Mouse (Mus musculus) heart, embryonic 13.5 days (tissue): ENCODE data around the gene Cdkal1. TPM values are rescaled to one million over a fixed set of nuclear protein-coding genes. Genes with fewer than 3 reads are reported as not detected.

ENCODE experiments used
- ATAC-seq: fragments of 200-750 bp; cut with Nextera tagmentation; 2 replicates; pipeline ENCODE4 v1.8.0; 2017; ENCODE audit warnings: moderate TSS enrichment; ENCODE audit not compliant: insufficient number of reproducible peaks, low FRiP score, low TSS enrichment; ENCODE audit errors: extremely low read depth
- H3K27ac ChIP-seq: fragments of 300-500 bp; sonication (generic); replicated peaks from 2 replicates; pipeline ENCODE4 v1.5.1; 2015; ENCODE audit warnings: moderate library complexity, mild to moderate bottlenecking, inconsistent platforms
- H3K27me3 ChIP-seq: fragments of 300-500 bp; sonication (generic); replicated peaks from 2 replicates; pipeline ENCODE4 v1.6.1; 2015; ENCODE audit warnings: mild to moderate bottlenecking, inconsistent platforms
- H3K36me3 ChIP-seq: fragments of 300-500 bp; sonication (generic); 2 replicates; pipeline ENCODE4 v1.6.1; 2015; ENCODE audit warnings: mild to moderate bottlenecking, inconsistent platforms
- H3K4me1 ChIP-seq: fragments of 300-500 bp; sonication (generic); 2 replicates; pipeline ENCODE4 v1.6.1; 2015; ENCODE audit warnings: inconsistent platforms
- H3K4me2 ChIP-seq: fragments of 300-500 bp; sonication (generic); 2 replicates; pipeline ENCODE4 v1.6.1; 2015; ENCODE audit warnings: inconsistent platforms, mild to moderate bottlenecking, moderate library complexity
- H3K4me3 ChIP-seq: fragments of 300-500 bp; sonication (generic); 2 replicates; pipeline ENCODE4 v1.5.1; 2015; ENCODE audit warnings: moderate library complexity, mild to moderate bottlenecking, inconsistent platforms
- H3K9ac ChIP-seq: fragments of 300-500 bp; sonication (generic); 2 replicates; pipeline ENCODE4 v1.6.1; 2015; ENCODE audit warnings: inconsistent platforms, mild to moderate bottlenecking, moderate library complexity
- H3K9me3 ChIP-seq: fragments of 300-500 bp; sonication (generic); 2 replicates; pipeline ENCODE4 v1.6.1; 2016; ENCODE audit warnings: inconsistent platforms
- WGBS: fragments of 180-500 bp; shearing (Covaris S2); methylation state at CpG from one replicate; pipeline ENCODE4 v1.1.7; 2015; ENCODE audit warnings: mixed read lengths; 5-methylcytosine and 5-hydroxymethylcytosine counted together
- polyA plus RNA-seq: library from polyadenylated mRNA; unstranded; fragments of >200 nt; fragmentation: Nextera tagmentation; extraction: Ambion mirVana; gene quantifications from 2 replicates; pipeline ENCODE4 v1.2.1, GENCODE M21; 2015

Gene Cdkal1
- polyA plus RNA-seq, 1 experiment from 2014 or later: 19.7 TPM

DNA sequence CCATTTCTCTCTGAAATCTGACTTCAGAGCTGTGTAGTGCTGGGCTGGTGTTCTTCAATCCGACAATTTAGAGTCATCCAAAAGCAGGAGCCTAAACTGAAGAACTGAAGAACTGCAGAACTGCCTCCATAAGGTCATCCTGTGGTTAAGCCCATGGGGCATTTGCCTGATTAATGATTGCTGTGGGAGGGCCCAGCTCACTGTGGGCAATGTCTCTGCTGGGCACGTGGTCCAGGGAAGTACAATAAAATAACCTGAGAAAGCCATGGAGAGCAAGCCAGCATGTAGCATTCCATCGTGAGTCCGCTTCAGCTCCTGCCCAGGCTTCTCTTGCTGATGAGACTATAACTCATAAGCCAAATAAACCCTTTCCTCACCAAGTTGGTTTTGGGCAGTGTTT is 202.1 kb downstream of the Cdkal1 start:
- Histone ChIP-seq H3K4me3 (no peak overlapping the region), H3K4me2 (no peak overlapping the region), H3K27me3 (no peaks in the 10 kb centered on the region), H3K9ac (no peak overlapping the region), H3K9me3 (no peaks in the 10 kb centered on the region), H3K4me1 (peaks cover 22% of the 10 kb centered on the region), H3K27ac (no peak overlapping the region), H3K36me3 (no peaks in the 10 kb centered on the region)
- 85% methylated on average over 4 of the region's 4 CpGs for WGBS
- ATAC-seq: no peak

DNA sequence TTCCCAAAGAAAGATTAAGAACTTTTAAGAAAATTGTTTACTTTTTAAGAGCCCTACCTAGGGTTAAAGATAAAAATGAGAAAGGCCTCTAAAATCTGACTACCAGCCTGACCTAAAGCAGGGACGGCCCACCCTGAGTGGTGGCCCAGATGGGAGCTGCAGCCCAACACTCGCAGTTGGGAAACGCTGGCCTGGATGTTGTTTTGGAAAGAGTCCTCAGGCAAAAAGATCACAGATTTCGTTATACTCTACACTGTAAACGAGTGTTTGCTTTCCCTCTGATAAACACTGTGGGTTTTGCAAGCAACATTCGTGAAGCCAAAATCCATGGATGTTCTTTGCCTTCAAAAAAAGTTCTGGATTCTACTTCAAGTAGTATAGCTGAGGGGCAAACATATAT is 202.7 kb downstream of the Cdkal1 start:
- H3K36me3 ChIP-seq: no peaks in the 10 kb centered on the region
- H3K27me3 ChIP-seq: no peaks in the 10 kb centered on the region
- no peaks in the 10 kb centered on the region for H3K9me3 ChIP-seq
- ATAC-seq: no peak
- H3K4me2 ChIP-seq: no peak overlapping the region
- 74% methylated on average over 6 of the region's 6 CpGs for WGBS
- H3K4me1 ChIP-seq: peaks cover 22% of the 10 kb centered on the region
- no peak overlapping the region for H3K4me3 ChIP-seq
- no peak overlapping the region for H3K27ac ChIP-seq
- no peak overlapping the region for H3K9ac ChIP-seq

DNA sequence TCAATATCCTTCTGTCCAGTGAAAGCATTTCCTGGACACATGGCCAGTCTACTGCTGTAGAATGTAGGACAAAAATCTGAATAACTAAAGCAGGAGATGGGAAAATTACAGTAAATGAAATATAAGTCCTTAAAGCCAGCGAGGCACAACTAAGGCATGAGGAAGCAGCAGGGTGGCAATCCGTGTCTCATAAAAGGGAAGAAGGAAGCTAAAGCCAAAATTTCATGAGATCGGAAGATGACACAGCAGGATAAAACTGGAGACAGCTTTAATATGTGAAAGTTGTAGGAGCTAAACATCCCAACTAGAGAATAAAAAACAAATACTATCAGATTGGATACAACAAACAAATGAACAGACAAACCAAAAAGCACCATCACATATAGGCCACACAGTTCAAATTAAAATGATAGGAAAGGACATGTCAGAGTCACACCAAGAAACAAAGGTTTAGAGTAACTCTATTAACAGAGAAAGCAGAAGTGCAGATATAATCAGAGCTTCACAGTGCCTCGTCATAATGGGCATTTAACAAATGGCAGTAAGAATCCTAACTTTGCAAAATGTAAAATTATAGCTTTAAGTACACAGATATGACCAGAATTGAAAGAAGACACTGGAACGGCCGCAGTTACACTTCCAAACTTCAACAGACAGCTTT is 204.8 kb downstream of the Cdkal1 start:
- H3K27ac ChIP-seq: no peak overlapping the region
- peaks cover 26% of the 10 kb centered on the region for H3K4me1 ChIP-seq
- H3K9me3 ChIP-seq: no peaks in the 10 kb centered on the region
- no peak overlapping the region for H3K9ac ChIP-seq
- no peak overlapping the region for H3K4me3 ChIP-seq
- no peaks in the 10 kb centered on the region for H3K36me3 ChIP-seq
- no peak overlapping the region for H3K4me2 ChIP-seq
- no peak for ATAC-seq
- H3K27me3 ChIP-seq: no peaks in the 10 kb centered on the region
- 85% methylated on average over 6 of the region's 6 CpGs for WGBS

DNA sequence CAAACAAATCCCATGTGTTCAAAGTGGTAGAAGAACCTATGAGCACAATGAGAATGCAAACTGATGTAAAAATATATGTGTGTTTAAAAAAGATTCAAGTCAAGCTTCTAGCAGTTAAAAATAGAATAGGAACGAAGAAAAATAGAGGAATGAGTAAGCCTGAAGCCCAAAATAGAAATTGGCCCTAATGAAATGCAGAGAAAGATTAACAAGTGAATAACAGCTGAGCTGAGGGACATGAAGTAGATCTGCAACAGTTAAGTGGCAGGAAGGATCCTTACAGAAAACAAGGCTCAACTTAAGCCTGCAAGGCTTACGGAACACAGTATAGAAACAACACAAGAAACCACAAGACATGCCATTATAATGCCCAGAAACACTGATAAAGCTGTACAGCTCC is 205.9 kb downstream of the Cdkal1 start:
- H3K9me3 ChIP-seq: no peaks in the 10 kb centered on the region
- no peaks in the 10 kb centered on the region for H3K27me3 ChIP-seq
- peak overlapping the region; percentile 51 for H3K27ac ChIP-seq
- ATAC-seq: no peak
- H3K4me1 ChIP-seq: peaks cover 34% of the 10 kb centered on the region
- no peak overlapping the region for H3K4me3 ChIP-seq
- no peaks in the 10 kb centered on the region for H3K36me3 ChIP-seq
- no peak overlapping the region for H3K9ac ChIP-seq
- WGBS: 37% methylated on average over 2 of the region's 2 CpGs
- no peak overlapping the region for H3K4me2 ChIP-seq

DNA sequence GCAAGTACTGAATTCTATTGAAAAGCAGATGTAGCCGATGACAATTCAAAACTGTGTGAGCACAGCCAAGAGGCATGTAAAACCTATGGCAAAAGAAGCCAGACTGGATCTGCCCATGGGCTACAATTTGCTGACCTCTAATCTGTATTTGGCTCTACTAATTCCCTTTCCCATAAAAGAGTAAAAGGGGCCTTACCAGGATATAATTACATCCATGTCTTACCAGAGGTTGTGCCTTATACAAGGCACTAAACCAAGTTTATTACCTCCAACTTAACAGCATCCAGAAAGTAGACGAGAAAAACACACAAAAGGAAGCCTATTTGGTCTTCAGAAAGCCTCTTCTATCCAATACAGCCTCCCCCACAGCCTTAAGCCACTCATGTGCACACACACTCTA is 213.2 kb downstream of the Cdkal1 start:
- no peak for ATAC-seq
- H3K9ac ChIP-seq: no peak overlapping the region
- 79% methylated on average over 2 of the region's 2 CpGs for WGBS

DNA sequence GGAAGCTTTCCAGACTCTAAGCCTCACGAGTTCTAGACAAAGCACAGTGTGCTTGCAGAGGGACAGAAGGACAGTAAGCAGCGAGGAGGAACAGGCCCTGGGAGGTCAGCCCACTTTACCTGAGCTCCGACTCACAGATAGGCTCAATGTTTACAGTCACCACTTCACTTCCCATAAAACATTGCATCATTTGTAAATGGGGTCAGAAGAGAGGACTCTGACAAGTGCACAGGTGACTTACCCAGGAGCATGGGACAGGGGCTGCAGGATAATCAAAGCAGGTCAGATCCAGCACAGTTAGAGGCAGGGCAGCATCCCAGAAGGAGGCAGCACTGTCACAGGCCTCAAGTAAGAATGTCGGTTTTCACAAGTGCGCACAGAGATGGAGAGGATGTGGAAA is 214.3 kb downstream of the Cdkal1 start:
- 69% methylated on average over 5 of the region's 5 CpGs for WGBS

More for the DNA sequence above, 213.2 kb downstream of the Cdkal1 start:
- H3K4me2 ChIP-seq: no peak overlapping the region
- no peaks in the 10 kb centered on the region for H3K9me3 ChIP-seq
- H3K36me3 ChIP-seq: no peaks in the 10 kb centered on the region
- H3K4me1 ChIP-seq: peaks cover 53% of the 10 kb centered on the region
- H3K27ac ChIP-seq: no peak overlapping the region
- H3K4me3 ChIP-seq: no peak overlapping the region
- no peaks in the 10 kb centered on the region for H3K27me3 ChIP-seq

DNA sequence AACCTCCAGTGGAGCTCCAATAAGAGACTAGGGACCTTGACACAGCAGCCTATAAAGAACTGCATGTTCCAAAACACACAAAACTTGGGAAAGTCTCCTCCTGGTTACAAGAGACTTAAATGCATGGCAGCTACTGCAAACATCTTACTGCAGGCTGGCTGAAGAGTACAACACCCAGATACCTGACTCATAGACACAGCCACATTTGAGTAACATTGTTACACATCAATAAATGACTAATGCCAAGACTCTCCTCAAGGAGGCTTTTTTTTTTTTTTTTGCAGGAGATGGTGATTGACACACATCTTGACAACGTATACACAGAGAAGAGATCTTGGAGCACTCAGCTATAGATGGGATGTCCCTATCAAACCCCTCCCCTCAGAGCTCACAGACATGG is 215.3 kb downstream of the Cdkal1 start:
- Histone ChIP-seq H3K4me2 (no peak overlapping the region), H3K9ac (no peak overlapping the region), H3K27me3 (no peaks in the 10 kb centered on the region), H3K4me3 (no peak overlapping the region), H3K9me3 (no peaks in the 10 kb centered on the region), H3K4me1 (peaks cover 55% of the 10 kb centered on the region), H3K27ac (peak overlapping the region; percentile 42; the same call in 1 of the 2 replicates), H3K36me3 (no peaks in the 10 kb centered on the region)
- ATAC-seq: no peak
- 87% methylated on average over 1 of the region's 1 CpGs for WGBS

More for the DNA sequence above, 214.3 kb downstream of the Cdkal1 start:
- Histone ChIP-seq H3K27ac (no peak overlapping the region), H3K4me2 (no peak overlapping the region), H3K27me3 (no peaks in the 10 kb centered on the region), H3K9ac (no peak overlapping the region), H3K4me1 (peaks cover 56% of the 10 kb centered on the region), H3K9me3 (no peaks in the 10 kb centered on the region), H3K36me3 (no peaks in the 10 kb centered on the region), H3K4me3 (no peak overlapping the region)
- no peak for ATAC-seq

DNA sequence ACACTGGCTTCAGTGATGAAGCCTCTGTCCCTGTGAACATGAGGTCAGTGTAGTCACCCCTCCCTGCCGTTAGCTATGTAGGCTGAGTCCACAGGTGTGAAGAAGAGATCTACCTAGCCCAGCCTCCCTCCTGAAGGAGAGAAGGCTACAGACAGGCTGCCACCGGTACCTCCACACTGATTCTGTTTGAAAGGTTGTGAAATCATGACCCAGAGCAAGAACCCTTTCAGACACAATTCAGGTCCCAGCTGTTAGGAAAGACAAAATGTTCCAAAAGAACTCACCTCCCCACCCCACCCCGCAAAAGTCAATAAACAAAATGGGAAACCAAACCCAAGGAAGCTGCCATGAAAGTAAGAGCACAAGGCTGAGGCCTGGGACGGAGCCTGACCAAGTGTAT is 217.2 kb downstream of the Cdkal1 start:
- H3K9ac ChIP-seq: peak overlapping the region; percentile 48; the same call in 1 of the 2 replicates
- no peaks in the 10 kb centered on the region for H3K27me3 ChIP-seq
- H3K4me2 ChIP-seq: no peak overlapping the region
- H3K4me3 ChIP-seq: no peak overlapping the region
- H3K27ac ChIP-seq: peak overlapping the region; percentile 90
- H3K4me1 ChIP-seq: peaks cover 40% of the 10 kb centered on the region
- no peaks in the 10 kb centered on the region for H3K36me3 ChIP-seq
- ATAC-seq: no peak
- WGBS: 69% methylated on average over 4 of the region's 4 CpGs
- no peaks in the 10 kb centered on the region for H3K9me3 ChIP-seq

DNA sequence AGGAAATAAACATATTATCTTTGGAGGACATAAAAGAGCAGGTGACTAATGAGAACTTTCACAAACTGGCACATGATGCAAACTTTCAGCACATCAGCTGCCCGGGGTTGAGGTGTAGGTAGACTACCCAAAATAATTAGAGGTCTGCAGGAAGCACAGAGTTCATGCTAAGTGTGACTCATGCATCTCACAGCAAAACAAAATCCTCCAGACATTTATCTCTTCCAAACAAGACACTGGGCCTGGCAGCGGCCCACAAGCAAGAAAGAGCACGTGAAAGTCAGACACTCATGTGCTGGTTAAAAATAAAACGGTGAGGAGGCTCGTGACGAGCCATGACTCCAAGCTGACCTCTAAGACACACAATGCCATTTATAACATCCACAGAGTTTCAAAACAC is 217.7 kb downstream of the Cdkal1 start:
- Histone ChIP-seq H3K4me1 (peaks cover 40% of the 10 kb centered on the region), H3K9ac (no peak overlapping the region; the same call in 1 of the 2 replicates), H3K9me3 (no peaks in the 10 kb centered on the region), H3K27ac (peak overlapping the region; percentile 90), H3K4me3 (no peak overlapping the region), H3K36me3 (no peaks in the 10 kb centered on the region), H3K4me2 (no peak overlapping the region), H3K27me3 (no peaks in the 10 kb centered on the region)
- WGBS: 10% methylated on average over 6 of the region's 6 CpGs
- peak; percentile 63; the same call in 1 of the 2 replicates for ATAC-seq

DNA sequence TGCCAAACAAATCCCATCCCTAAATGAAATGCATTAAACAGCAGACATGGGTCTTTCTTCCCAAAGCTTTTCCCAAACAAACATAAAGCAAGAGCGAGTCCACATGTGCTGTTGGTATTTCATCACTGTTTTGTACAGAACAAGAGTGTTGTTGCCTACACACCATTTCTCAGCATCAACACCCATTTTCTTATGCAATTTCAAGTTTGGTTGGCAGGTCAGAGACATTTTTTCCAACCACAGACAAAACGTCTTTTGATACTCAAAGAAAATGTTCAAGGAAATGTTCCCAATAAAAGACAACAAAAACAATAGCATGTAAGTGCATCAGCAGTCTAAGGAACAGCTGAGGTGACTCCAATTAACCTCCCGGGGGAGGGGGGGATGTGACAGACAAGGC is 219.9 kb downstream of the Cdkal1 start:
- Histone ChIP-seq H3K4me2 (no peak overlapping the region), H3K27me3 (no peaks in the 10 kb centered on the region), H3K9ac (no peak overlapping the region), H3K27ac (no peak overlapping the region), H3K4me3 (no peak overlapping the region), H3K36me3 (no peaks in the 10 kb centered on the region), H3K4me1 (peaks cover 61% of the 10 kb centered on the region), H3K9me3 (no peaks in the 10 kb centered on the region)
- 78% methylated on average over 3 of the region's 3 CpGs for WGBS
- ATAC-seq: no peak

DNA sequence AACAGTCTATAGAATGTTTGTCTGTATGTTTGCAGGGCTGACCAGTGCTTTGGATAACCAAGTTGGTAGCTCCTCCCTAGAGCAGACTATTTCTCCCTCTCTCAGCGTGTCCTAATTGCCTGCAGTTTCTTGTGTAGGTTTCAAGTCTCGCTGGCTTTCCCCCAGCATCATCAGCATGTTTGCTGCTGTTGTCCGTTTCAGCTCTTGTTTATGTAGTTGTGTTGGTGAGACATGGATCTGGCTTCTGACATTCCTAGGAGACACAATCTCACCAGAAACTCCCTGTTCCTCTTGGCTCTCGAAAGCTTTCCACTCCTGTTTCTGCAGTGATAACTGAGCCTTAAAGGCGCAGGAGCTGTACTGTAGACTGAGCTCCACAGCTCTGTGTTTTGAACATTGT is 224.1 kb downstream of the Cdkal1 start:
- Histone ChIP-seq H3K4me3 (no peak overlapping the region), H3K27ac (peak overlapping the region; percentile 81), H3K9me3 (no peaks in the 10 kb centered on the region), H3K27me3 (no peaks in the 10 kb centered on the region), H3K4me1 (peaks cover 59% of the 10 kb centered on the region), H3K4me2 (peak overlapping the region; percentile 38), H3K36me3 (no peaks in the 10 kb centered on the region), H3K9ac (peak overlapping the region; percentile 34; the same call in 1 of the 2 replicates)
- WGBS: 14% methylated on average over 5 of the region's 5 CpGs
- no peak for ATAC-seq

DNA sequence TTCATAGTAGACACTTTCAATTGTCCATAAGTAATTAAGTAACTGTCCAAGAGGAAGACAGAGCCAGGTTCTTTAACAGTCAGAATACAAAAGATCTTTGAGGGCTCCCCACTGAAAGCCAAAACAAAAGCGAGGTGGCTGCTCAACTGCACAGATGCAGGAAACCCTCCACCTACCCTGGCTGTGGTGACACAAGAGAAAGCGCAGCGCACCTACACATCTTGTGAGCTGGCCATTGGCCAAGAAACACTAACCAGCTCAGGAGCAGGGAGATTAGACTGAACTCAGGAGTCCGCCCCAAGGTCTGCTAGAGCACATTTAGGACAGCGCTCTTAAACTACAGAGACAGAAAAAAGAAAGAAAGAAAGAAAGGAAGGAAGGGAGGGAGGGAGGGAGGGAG is 226.9 kb downstream of the Cdkal1 start:
- peak overlapping the region; percentile 93 for H3K27ac ChIP-seq
- peak overlapping the region; percentile 53 for H3K4me2 ChIP-seq
- H3K27me3 ChIP-seq: no peaks in the 10 kb centered on the region
- peak overlapping the region; percentile 58 for H3K9ac ChIP-seq
- H3K4me1 ChIP-seq: peaks cover 70% of the 10 kb centered on the region
- 18% methylated on average over 5 of the region's 5 CpGs for WGBS
- H3K4me3 ChIP-seq: no peak overlapping the region
- ATAC-seq: 0 out of 2 replicates have a peak, but pooled peaks have one; percentile 56
- no peaks in the 10 kb centered on the region for H3K36me3 ChIP-seq
- no peaks in the 10 kb centered on the region for H3K9me3 ChIP-seq
